Mouse (Mus musculus) heart, postnatal 4 days (tissue): Measurements from ENCODE around the gene Aspdh. TPM values are rescaled to one million over a fixed set of nuclear protein-coding genes. Genes with fewer than 3 reads are reported as not detected.

ENCODE experiments used
- DNase-seq: peaks from one replicate; pipeline ENCODE4 v3.0.0; 2021
- microRNA-seq, 2 experiments: library from miRNA; unstranded; fragments of <30 nt; microRNA quantifications; one replicate each; pipeline ENCODE4 v1.2.0; 2021 to 2022
- total RNA-seq, 2 experiments: library from RNA; stranded (reverse); gene quantifications; 2 replicates each; pipeline ENCODE4 v1.2.3; 2021

The Aspdh gene
- total RNA-seq, 2 experiments from 2014 or later = 2.2 TPM

- DNase-seq = peak; percentile 83
Measured at GRCm38 (mm10) chr7:44501563-44502115, 36.4 kb downstream of the Aspdh start.

DNA sequence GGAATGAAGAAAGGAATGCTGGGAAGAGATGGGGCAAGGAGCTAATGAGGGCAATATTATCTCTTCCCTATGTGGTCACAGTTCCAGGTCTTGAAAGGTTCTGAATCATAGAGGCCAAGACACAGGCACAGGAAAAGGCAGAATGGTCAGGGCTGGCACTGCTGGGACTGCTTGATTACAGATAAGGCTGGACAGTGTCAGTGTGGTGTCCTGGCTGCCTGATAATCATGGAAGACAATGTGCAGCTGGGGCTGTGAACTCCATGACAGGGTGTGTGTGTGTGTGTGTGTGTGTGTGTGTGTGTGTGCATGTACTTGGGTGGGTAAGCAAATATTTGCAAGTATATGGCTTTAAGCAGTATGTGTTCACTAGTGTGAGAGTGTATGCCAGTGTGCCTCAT lies 42.3 kb downstream of the Aspdh start:
- no peak for DNase-seq

Small RNA genes within 50 kb of the gene (microRNA-seq; reads per million reads assigned to microRNA genes)
- gene Mir7052 = 2.8 to 3.5 reads per million in 2 experiments

Other genes starting within 250 kb of the Aspdh start
- not detected for gene Klk1b5, start 249.4 kb upstream of the Aspdh start, total RNA-seq
- not detected for gene Klk1, start 240.0 kb upstream of the Aspdh start, total RNA-seq
- not detected for gene Gm36864, start 229.2 kb upstream of the Aspdh start, total RNA-seq
- gene 1700028J19Rik, start 218.7 kb upstream of the Aspdh start, total RNA-seq = under 1 TPM; 0.61 to 0.79 TPM
- 10 to 100 TPM; 72.0 to 72.7 TPM for gene 2410002F23Rik, start 218.7 kb upstream of the Aspdh start, total RNA-seq
- gene Acp4, start 208.0 kb upstream of the Aspdh start, total RNA-seq = not detected
- not detected for gene Gm15517, start 203.9 kb upstream of the Aspdh start, total RNA-seq
- gene Clec11a, start 158.5 kb upstream of the Aspdh start, total RNA-seq = under 1 TPM; 0.71 to 0.92 TPM
- 1 to 10 TPM; 3.5 to 4.6 TPM for gene Shank1, start 155.1 kb upstream of the Aspdh start, total RNA-seq
- 1 to 10 TPM in 1 of 2 experiments, under 1 TPM in 1; 0.88 to 1.4 TPM for gene Syt3, start 81.3 kb upstream of the Aspdh start, total RNA-seq
- gene 1700008O03Rik, start 79.6 kb upstream of the Aspdh start, total RNA-seq = not detected
- gene Lrrc4b, start 36.4 kb upstream of the Aspdh start, total RNA-seq = 10 to 100 TPM; 50.2 to 51.9 TPM
- gene Josd2, start 2.6 kb downstream of the Aspdh start, total RNA-seq = 10 to 100 TPM; 71.8 to 81.4 TPM
- gene Emc10, start 31.1 kb downstream of the Aspdh start, total RNA-seq = 10 to 100 TPM; 91.4 to 93.4 TPM
- gene Fam71e1, start 31.2 kb downstream of the Aspdh start, total RNA-seq = 1 to 10 TPM; 6.3 to 6.7 TPM
- gene Mybpc2, start 59.3 kb downstream of the Aspdh start, total RNA-seq = 10 to 100 TPM; 15.3 to 15.8 TPM
- under 1 TPM; 0.43 to 0.76 TPM for gene Spib, start 66.7 kb downstream of the Aspdh start, total RNA-seq
- 10 to 100 TPM; 42.4 to 46.5 TPM for gene Pold1, start 83.5 kb downstream of the Aspdh start, total RNA-seq
- gene Nr1h2, start 88.6 kb downstream of the Aspdh start, total RNA-seq = 10 to 100 TPM; 45.5 to 47.2 TPM
- under 1 TPM; 0.50 to 0.59 TPM for gene Napsa, start 107.0 kb downstream of the Aspdh start, total RNA-seq
- gene Kcnc3, start 125.3 kb downstream of the Aspdh start, total RNA-seq = under 1 TPM; 0.38 to 0.43 TPM
- gene Myh14, start 205.5 kb downstream of the Aspdh start, total RNA-seq = 10 to 100 TPM; 11.8 to 14.3 TPM
- not detected for gene Izumo2, start 243.4 kb downstream of the Aspdh start, total RNA-seq